Mouse (Mus musculus) heart, postnatal 0 days (tissue): ENCODE measurements at regions not wholly inside any gene's neighbourhood (a gene's known extent, or its start where the extent isn't known, plus 50 kb on each side); places are given as distances from the start of the nearest gene placed in this dataset.

Experiments used
- CTCF ChIP-seq: IDR thresholded peaks from 2 replicates; pipeline ENCODE4 v1.5.1; 2016; ENCODE audit warnings: antibody characterized with exemption, control low read depth, low read depth
- EP300 ChIP-seq: IDR thresholded peaks from 2 replicates; pipeline ENCODE4 v1.6.1; 2016; ENCODE audit warnings: antibody characterized with exemption, low read depth

DNA sequence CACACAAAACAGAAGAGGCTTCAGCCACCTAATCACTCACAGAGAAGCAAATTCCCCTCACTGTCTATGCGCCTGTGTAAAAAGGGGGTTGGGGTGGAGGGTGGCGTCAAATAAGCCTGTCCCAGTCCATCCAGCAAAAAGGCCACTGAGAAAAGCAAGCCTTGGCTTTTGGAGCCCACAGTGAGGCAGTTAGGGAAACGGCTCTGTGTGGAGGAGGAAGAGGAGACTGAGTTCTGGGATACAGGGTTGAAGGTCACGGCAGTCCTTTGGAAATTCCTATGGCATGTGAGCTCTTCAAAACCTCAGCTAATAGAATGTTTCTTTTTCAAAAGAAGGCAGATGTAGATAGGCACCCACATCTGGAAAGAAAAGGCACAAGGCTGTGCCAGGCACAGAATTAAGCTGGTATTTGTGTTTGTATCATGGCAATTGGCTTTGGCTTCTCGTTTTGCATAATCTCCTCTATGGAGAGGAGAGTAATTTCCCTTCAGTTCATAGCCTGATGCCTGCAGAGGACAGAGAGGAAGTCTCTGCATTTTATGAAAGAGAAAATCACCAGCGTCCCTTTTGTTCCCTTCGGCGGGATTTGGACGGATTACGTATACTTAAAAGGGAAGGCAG lies 319.3 kb downstream of the Sorl1 start:
- TF ChIP-seq CTCF (no peak), EP300 (no peak)
